Mouse (Mus musculus): ENCODE data around the gene AL732309.1. TPM values are rescaled to one million over a fixed set of nuclear protein-coding genes. Genes with fewer than 3 reads are reported as not detected.
A peak's percentile ranks its signal among the peaks of the same experiment; 100 is the strongest.

The AL732309.1 gene
- polyA plus RNA-seq, 1 experiment from 2014 or later: 1.4 TPM

DNA sequence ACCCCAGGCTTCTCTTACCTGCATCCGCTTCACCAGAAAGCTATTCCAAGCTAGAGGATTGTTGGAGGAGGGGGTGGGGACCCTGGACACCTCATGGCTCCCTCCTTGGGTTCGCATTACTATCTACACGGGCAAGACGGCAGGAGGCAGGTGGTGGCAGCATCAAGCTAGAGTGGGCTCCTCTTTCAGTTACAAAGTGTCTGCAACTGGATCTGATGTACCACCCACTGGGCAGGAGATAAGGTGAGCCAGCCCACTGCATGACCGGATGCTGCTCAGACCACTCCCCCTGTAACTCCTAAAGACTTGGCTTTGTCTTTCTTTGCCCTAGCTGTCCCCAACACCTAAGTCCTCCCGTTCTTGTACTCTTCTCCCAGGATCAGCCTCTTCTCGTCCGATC is 10.0 kb downstream of the AL732309.1 start, which contains the start of gene Rnf224:
TSS of gene Rnf224 (minus strand) at position 174 of the 400 bp plus-strand sequence.
- Histone ChIP-seq H3K36me3 (replicated peaks; ENCODE audit: insufficient read depth, low read length) (no peaks in the 10 kb centered on the region), H3K9me3 (ENCODE audit: low read length) (no peaks in the 10 kb centered on the region), H3K4me1 (ENCODE audit: insufficient read depth) (peaks cover 14% of the 10 kb centered on the region), H3K4me2 (ENCODE audit: low read depth, low read length) (no peak within 1 kb of the TSS), H3K27ac (ENCODE audit: low read depth) (no peak within 1 kb of the TSS), H3K4me3 (ENCODE audit: low read depth, low read length) (no peak within 1 kb of the TSS), H3K9ac (replicated peaks) (no peak within 1 kb of the TSS), H3K27me3 (ENCODE audit: insufficient read depth, low read length) (peaks cover 8% of the 10 kb centered on the region)
- no peak for ATAC-seq
- DNase-seq: no peak
- 39% methylated on average over 8 of the region's 8 CpGs for whole genome bisulfite sequencing (ENCODE audit: insufficient replicate concordance)
- no peak for TF ChIP-seq EP300 (IDR thresholded peaks at IDR 0.05; ENCODE audit: low read depth)
- no peak for TF ChIP-seq CTCF (IDR thresholded peaks at IDR 0.05; ENCODE audit: low read depth)

GRCm38 (mm10) chr2:25234551-25235220 is 12.0 kb downstream of the AL732309.1 start:
- Histone ChIP-seq H3K4me1 (ENCODE audit: insufficient read depth) (no peaks in the 10 kb centered on the region; the same call in 1 of the 2 replicates), H3K4me3 (ENCODE audit: low read depth, low read length) (no peak overlapping the region), H3K9me3 (ENCODE audit: low read length) (no peaks in the 10 kb centered on the region), H3K27ac (ENCODE audit: low read depth) (no peak overlapping the region), H3K9ac (replicated peaks) (no peak overlapping the region), H3K36me3 (replicated peaks; ENCODE audit: insufficient read depth, low read length) (no peaks in the 10 kb centered on the region), H3K4me2 (ENCODE audit: low read depth, low read length) (no peak overlapping the region), H3K27me3 (ENCODE audit: insufficient read depth, low read length) (no peaks in the 10 kb centered on the region)
- WGBS (ENCODE audit: insufficient replicate concordance): 64% methylated on average over 5 of the region's 5 CpGs
- TF ChIP-seq CTCF (IDR thresholded peaks at IDR 0.05; ENCODE audit: low read depth) (no peak), EP300 (IDR thresholded peaks at IDR 0.05; ENCODE audit: low read depth) (no peak)
- DNase-seq: no peak
- no peak for ATAC-seq

DNA sequence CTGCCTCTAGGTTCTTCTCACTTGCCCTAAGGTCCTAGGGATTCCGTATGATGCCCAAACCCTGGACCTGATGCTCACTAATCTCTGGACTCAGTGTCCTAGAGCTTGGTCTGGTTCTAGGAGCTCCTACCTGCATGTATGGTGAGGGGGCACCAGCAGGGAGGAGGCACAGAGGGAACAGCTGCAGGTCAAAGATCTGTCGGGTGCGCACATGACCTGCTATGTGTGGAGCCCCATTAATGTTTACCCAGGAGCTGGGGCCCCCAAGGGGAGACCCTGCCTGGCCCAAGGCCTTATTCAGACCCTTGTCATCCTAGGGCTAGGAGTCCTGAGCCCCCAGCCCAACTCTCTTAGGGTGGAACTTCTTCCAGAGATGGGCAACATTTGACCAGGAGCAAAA is 12.6 kb downstream of the AL732309.1 start, which contains the start of gene Slc34a3:
TSS of gene Slc34a3 (minus strand) at position 315 of the 400 bp plus-strand sequence.
- no peak for TF ChIP-seq EP300 (IDR thresholded peaks at IDR 0.05; ENCODE audit: low read depth)
- TF ChIP-seq CTCF (IDR thresholded peaks at IDR 0.05; ENCODE audit: low read depth): no peak

DNA sequence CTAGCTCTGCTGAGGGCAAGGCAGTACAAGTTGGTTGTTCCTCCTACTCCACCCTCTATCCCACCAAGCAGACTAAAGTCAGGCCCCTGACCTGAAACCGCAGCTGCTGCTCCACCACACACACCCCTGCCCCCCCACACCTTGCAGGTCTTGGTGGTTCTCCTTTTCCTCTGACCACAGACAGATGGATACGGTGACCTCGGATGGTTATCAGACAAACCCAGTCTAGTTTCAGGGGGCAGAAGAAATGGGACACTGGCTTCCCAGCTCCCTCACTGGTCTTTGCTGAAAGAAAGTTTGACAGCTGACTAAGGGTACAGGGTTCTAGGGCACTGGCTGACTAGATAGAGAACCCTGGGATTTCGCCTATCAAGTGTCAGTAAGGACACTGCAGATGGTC is 13.2 kb downstream of the AL732309.1 start:
- H3K9me3 ChIP-seq (ENCODE audit: low read length): no peaks in the 10 kb centered on the region
- peaks cover 4% of the 10 kb centered on the region for H3K4me1 ChIP-seq (ENCODE audit: insufficient read depth)
- no peak overlapping the region for H3K27ac ChIP-seq (ENCODE audit: low read depth)
- no peak overlapping the region for H3K9ac ChIP-seq (replicated peaks)
- no peak overlapping the region for H3K4me2 ChIP-seq (ENCODE audit: low read depth, low read length)
- H3K27me3 ChIP-seq (ENCODE audit: insufficient read depth, low read length): no peaks in the 10 kb centered on the region
- H3K4me3 ChIP-seq (ENCODE audit: low read depth, low read length): no peak overlapping the region
- TF ChIP-seq EP300 (IDR thresholded peaks at IDR 0.05; ENCODE audit: low read depth) (no peak), CTCF (IDR thresholded peaks at IDR 0.05; ENCODE audit: low read depth) (no peak)
- WGBS (ENCODE audit: insufficient replicate concordance): 34% methylated on average over 4 of the region's 4 CpGs
- DNase-seq (peak; percentile 33), ATAC-seq (no peak)
- H3K36me3 ChIP-seq (replicated peaks; ENCODE audit: insufficient read depth, low read length): no peaks in the 10 kb centered on the region

More for the DNA sequence above, 12.6 kb downstream of the AL732309.1 start, which contains the start of gene Slc34a3:
- ATAC-seq (no peak), DNase-seq (no peak)
- Histone ChIP-seq H3K9me3 (ENCODE audit: low read length) (no peaks in the 10 kb centered on the region), H3K27ac (ENCODE audit: low read depth) (no peak within 1 kb of the TSS), H3K36me3 (replicated peaks; ENCODE audit: insufficient read depth, low read length) (no peaks in the 10 kb centered on the region), H3K4me3 (ENCODE audit: low read depth, low read length) (no peak within 1 kb of the TSS), H3K4me2 (ENCODE audit: low read depth, low read length) (no peak within 1 kb of the TSS), H3K9ac (replicated peaks) (no peak within 1 kb of the TSS), H3K4me1 (ENCODE audit: insufficient read depth) (peaks cover under 1% of the 10 kb centered on the region; the same call in 1 of the 2 replicates), H3K27me3 (ENCODE audit: insufficient read depth, low read length) (no peaks in the 10 kb centered on the region)
- 60% methylated on average over 3 of the region's 3 CpGs for WGBS (ENCODE audit: insufficient replicate concordance)

- H3K36me3 ChIP-seq (replicated peaks; ENCODE audit: insufficient read depth, low read length): no peaks in the 10 kb centered on the region
- no peak overlapping the region for H3K27ac ChIP-seq (ENCODE audit: low read depth)
- H3K4me1 ChIP-seq (ENCODE audit: insufficient read depth): peaks cover 6% of the 10 kb centered on the region
- no peak for ATAC-seq
- H3K27me3 ChIP-seq (ENCODE audit: insufficient read depth, low read length): no peaks in the 10 kb centered on the region
- no peak overlapping the region for H3K9ac ChIP-seq (replicated peaks)
- TF ChIP-seq EP300 (IDR thresholded peaks at IDR 0.05; ENCODE audit: low read depth) (no peak), CTCF (IDR thresholded peaks at IDR 0.05; ENCODE audit: low read depth) (no peak)
- H3K9me3 ChIP-seq (ENCODE audit: low read length): no peaks in the 10 kb centered on the region
- no peak overlapping the region for H3K4me3 ChIP-seq (ENCODE audit: low read depth, low read length)
- no peak for DNase-seq
- 59% methylated on average over 12 of the region's 12 CpGs for WGBS (ENCODE audit: insufficient replicate concordance)
- H3K4me2 ChIP-seq (ENCODE audit: low read depth, low read length): no peak overlapping the region
These were observed 15.6 kb downstream of the AL732309.1 start for GRCm38 (mm10) chr2:25231038-25231437.

- WGBS (ENCODE audit: insufficient replicate concordance): 83% methylated on average over 7 of the region's 7 CpGs
- no peak for DNase-seq
- ATAC-seq: no peak
- Histone ChIP-seq H3K4me1 (ENCODE audit: insufficient read depth) (peaks cover 10% of the 10 kb centered on the region), H3K4me2 (ENCODE audit: low read depth, low read length) (no peak overlapping the region), H3K9me3 (ENCODE audit: low read length) (no peaks in the 10 kb centered on the region), H3K27me3 (ENCODE audit: insufficient read depth, low read length) (no peaks in the 10 kb centered on the region), H3K4me3 (ENCODE audit: low read depth, low read length) (no peak overlapping the region), H3K9ac (replicated peaks) (no peak overlapping the region), H3K27ac (ENCODE audit: low read depth) (no peak overlapping the region), H3K36me3 (replicated peaks; ENCODE audit: insufficient read depth, low read length) (no peaks in the 10 kb centered on the region)
- TF ChIP-seq CTCF (IDR thresholded peaks at IDR 0.05; ENCODE audit: low read depth): no peak
- no peak for TF ChIP-seq EP300 (IDR thresholded peaks at IDR 0.05; ENCODE audit: low read depth)
These were observed 16.1 kb downstream of the AL732309.1 start for GRCm38 (mm10) chr2:25230581-25230980.
